Mouse (Mus musculus) embryonic facial prominence, embryonic 14.5 days (tissue): ENCODE data around the gene Thg1l. TPM values are rescaled to one million over a fixed set of nuclear protein-coding genes. Genes with fewer than 3 reads are reported as not detected.

Source experiments
- ATAC-seq: fragments of 200-750 bp; cut with Nextera tagmentation; 2 replicates; pipeline ENCODE4 v1.8.0; 2017; ENCODE audit warnings: low read depth, moderate number of reproducible peaks, moderate TSS enrichment
- DNase-seq: peaks from one replicate; pipeline ENCODE4 v3.0.0-alpha.2; 2015; ENCODE audit warnings: low spot score
- H3K27ac ChIP-seq: fragments of 300-500 bp; sonication (generic); replicated peaks from 2 replicates; pipeline ENCODE4 v1.5.1; 2014; ENCODE audit warnings: low read depth, mild to moderate bottlenecking, low read length, moderate library complexity
- H3K27me3 ChIP-seq: fragments of 300-500 bp; sonication (generic); replicated peaks from 2 replicates; pipeline ENCODE4 v1.6.1; 2014; ENCODE audit warnings: low read length; ENCODE audit not compliant: control insufficient read depth, insufficient read depth
- H3K36me3 ChIP-seq: fragments of 300-500 bp; sonication (generic); 2 replicates; pipeline ENCODE4 v1.6.1; 2014; ENCODE audit warnings: low read length, mixed read lengths; ENCODE audit not compliant: control insufficient read depth, insufficient read depth
- H3K4me1 ChIP-seq: fragments of 300-500 bp; sonication (generic); 2 replicates; pipeline ENCODE4 v1.6.1; 2014; ENCODE audit warnings: antibody characterized with exemption, low read length; ENCODE audit not compliant: control insufficient read depth, insufficient read depth
- H3K4me2 ChIP-seq: fragments of 300-500 bp; sonication (generic); 2 replicates; pipeline ENCODE4 v1.6.1; 2014; ENCODE audit warnings: low read depth, mild to moderate bottlenecking, low read length, moderate library complexity, mixed read lengths
- H3K4me3 ChIP-seq: fragments of 300-500 bp; sonication (generic); 2 replicates; pipeline ENCODE4 v1.5.1; 2014; ENCODE audit warnings: low read depth, mild to moderate bottlenecking, low read length
- H3K9ac ChIP-seq: fragments of 300-500 bp; sonication (generic); 2 replicates; pipeline ENCODE4 v1.6.1; 2014; ENCODE audit warnings: low read depth, mild to moderate bottlenecking, low read length, moderate library complexity, mixed read lengths
- H3K9me3 ChIP-seq: fragments of 300-500 bp; sonication (generic); 2 replicates; pipeline ENCODE4 v1.6.1; 2016; ENCODE audit warnings: low read length; ENCODE audit not compliant: control insufficient read depth
- WGBS: fragments of 180-500 bp; shearing (Covaris S2); extraction: QIAGEN DNeasy Blood & Tissue Kit; methylation state at CpG from one replicate; pipeline ENCODE4 v1.1.7; 2014; 5-methylcytosine and 5-hydroxymethylcytosine counted together
- polyA plus RNA-seq: library from polyadenylated mRNA; unstranded; fragments of >200 nt; fragmentation: Nextera tagmentation; extraction: Ambion mirVana; gene quantifications from 2 replicates; pipeline ENCODE4 v1.2.1, GENCODE M21; 2014

The Thg1l gene
- polyA plus RNA-seq, 1 experiment from 2014 or later = 9.6 TPM

DNA sequence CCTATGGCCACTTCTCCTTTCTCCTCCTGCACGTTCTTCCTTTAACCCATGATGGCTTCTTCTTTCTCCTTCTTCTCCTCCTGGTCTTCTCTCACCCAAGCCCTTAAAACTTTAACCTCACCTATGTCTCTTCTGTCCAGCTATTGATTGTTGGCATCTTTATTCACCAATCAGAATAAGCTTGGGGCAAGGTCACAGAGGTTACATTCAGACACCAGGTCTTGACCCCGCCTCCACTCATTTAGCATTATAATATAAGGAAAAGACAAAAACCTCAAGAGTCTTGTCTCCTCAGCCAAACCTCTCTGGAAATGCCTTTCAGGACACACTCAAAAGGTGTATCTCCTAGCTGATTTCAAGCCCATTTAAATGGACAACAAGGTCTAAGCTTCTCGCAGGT is 13.2 kb upstream of the Thg1l start:
- Histone ChIP-seq H3K9me3 (no peaks in the 10 kb centered on the region), H3K4me3 (no peak overlapping the region), H3K9ac (no peak overlapping the region), H3K27me3 (no peaks in the 10 kb centered on the region), H3K27ac (no peak overlapping the region), H3K36me3 (no peaks in the 10 kb centered on the region), H3K4me2 (no peak overlapping the region), H3K4me1 (no peaks in the 10 kb centered on the region)
- no peak for DNase-seq
- WGBS = 90% methylated on average over 3 of the region's 3 CpGs
- ATAC-seq = no peak

- no peaks in the 10 kb centered on the region for H3K27me3 ChIP-seq
- no peak overlapping the region for H3K4me3 ChIP-seq
- 84% methylated on average over 4 of the region's 4 CpGs for WGBS
- ATAC-seq (no peak), DNase-seq (no peak)
- no peaks in the 10 kb centered on the region for H3K36me3 ChIP-seq
- no peak overlapping the region for H3K27ac ChIP-seq
- H3K9ac ChIP-seq = no peak overlapping the region
- H3K4me1 ChIP-seq = no peaks in the 10 kb centered on the region
- H3K4me2 ChIP-seq = no peak overlapping the region
- H3K9me3 ChIP-seq = no peaks in the 10 kb centered on the region
Observed at GRCm38 (mm10) chr11:45966896-45967295, 11.6 kb upstream of the Thg1l start.

DNA sequence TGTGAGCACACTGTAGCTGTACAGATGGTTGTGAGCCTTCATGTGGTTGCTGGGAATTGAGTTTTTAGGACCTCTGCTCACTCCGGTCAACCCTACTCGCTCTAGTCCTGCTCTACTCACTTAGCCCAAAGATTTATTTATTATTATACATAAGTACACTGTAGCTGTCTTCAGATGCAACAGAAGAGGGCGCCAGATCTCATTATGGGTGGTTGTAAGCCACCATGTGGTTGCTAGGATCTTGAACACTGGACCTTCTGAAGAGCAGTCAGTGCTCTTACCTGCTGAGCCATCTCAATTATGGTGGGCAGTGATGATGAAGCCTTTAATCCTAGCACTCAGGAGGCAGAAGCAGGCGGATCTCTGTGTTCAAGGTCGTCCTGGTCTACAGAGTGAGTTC is 4.7 kb upstream of the Thg1l start:
- DNase-seq (no peak), ATAC-seq (no peak)
- Histone ChIP-seq H3K4me1 (no peaks in the 10 kb centered on the region), H3K9me3 (no peaks in the 10 kb centered on the region), H3K36me3 (no peaks in the 10 kb centered on the region), H3K27me3 (no peaks in the 10 kb centered on the region), H3K9ac (no peak overlapping the region), H3K4me2 (no peak overlapping the region), H3K4me3 (no peak overlapping the region), H3K27ac (no peak overlapping the region)
- WGBS = 88% methylated on average over 5 of the region's 5 CpGs

- ATAC-seq (no peak), DNase-seq (no peak)
- Histone ChIP-seq H3K27ac (no peak overlapping the region), H3K9me3 (no peaks in the 10 kb centered on the region), H3K4me3 (no peak overlapping the region), H3K4me1 (no peaks in the 10 kb centered on the region), H3K4me2 (no peak overlapping the region), H3K36me3 (no peaks in the 10 kb centered on the region), H3K27me3 (no peaks in the 10 kb centered on the region), H3K9ac (no peak overlapping the region)
- 77% methylated on average over 3 of the region's 3 CpGs for WGBS
Observed at GRCm38 (mm10) chr11:45959598-45959997, 4.3 kb upstream of the Thg1l start.

- H3K27me3 ChIP-seq = no peaks in the 10 kb centered on the region
- no peak overlapping the region for H3K4me2 ChIP-seq
- DNase-seq (no peak), ATAC-seq (no peak)
- H3K4me1 ChIP-seq = peaks cover 13% of the 10 kb centered on the region
- no peak overlapping the region for H3K27ac ChIP-seq
- no peak overlapping the region for H3K9ac ChIP-seq
- H3K4me3 ChIP-seq = no peak overlapping the region
- no peaks in the 10 kb centered on the region for H3K9me3 ChIP-seq
- peaks cover 39% of the 10 kb centered on the region for H3K36me3 ChIP-seq
- 88% methylated on average over 2 of the region's 2 CpGs for WGBS
Observed at GRCm38 (mm10) chr11:45947491-45947890, 7.8 kb downstream of the Thg1l start.

DNA sequence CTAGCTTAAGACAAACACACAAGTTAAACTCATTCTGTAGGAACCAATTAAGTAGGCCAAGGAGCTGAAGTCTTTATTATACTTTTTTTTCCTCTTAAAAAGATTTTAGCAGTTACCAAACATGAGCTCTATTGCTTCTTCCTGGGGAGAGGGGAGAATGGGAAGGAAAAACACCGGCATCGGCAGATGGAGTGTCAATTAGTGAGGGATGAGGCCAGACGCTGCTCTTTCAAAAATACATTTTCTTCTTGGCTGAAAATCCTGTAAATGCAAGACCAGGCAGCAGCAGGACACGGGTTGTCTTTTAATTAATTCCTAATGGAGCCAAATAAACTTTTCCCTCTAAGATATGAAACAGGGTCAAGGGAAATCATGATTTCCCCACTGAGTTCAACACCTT is 8.5 kb downstream of the Thg1l start:
- H3K27ac ChIP-seq = no peak overlapping the region
- DNase-seq (no peak), ATAC-seq (no peak)
- no peak overlapping the region for H3K4me2 ChIP-seq
- H3K4me1 ChIP-seq = peaks cover 13% of the 10 kb centered on the region
- no peak overlapping the region for H3K9ac ChIP-seq
- no peaks in the 10 kb centered on the region for H3K9me3 ChIP-seq
- H3K36me3 ChIP-seq = peaks cover 32% of the 10 kb centered on the region
- H3K27me3 ChIP-seq = no peaks in the 10 kb centered on the region
- 81% methylated on average over 4 of the region's 4 CpGs for WGBS
- H3K4me3 ChIP-seq = no peak overlapping the region

- peak within 1 kb of the TSS; percentile 89 for H3K4me2 ChIP-seq
- H3K27ac ChIP-seq = no peak within 1 kb of the TSS
- no peaks in the 10 kb centered on the region for H3K9me3 ChIP-seq
- ATAC-seq (peak; percentile 91), DNase-seq (peak; percentile 93)
- WGBS = 1% methylated on average over 19 of the region's 55 CpGs
- no peaks in the 10 kb centered on the region for H3K27me3 ChIP-seq
- H3K4me1 ChIP-seq = peaks cover 13% of the 10 kb centered on the region
- peak within 1 kb of the TSS; percentile 83 for H3K9ac ChIP-seq
- H3K36me3 ChIP-seq = peaks cover 17% of the 10 kb centered on the region
- peak within 1 kb of the TSS; percentile 84 for H3K4me3 ChIP-seq
Observed at GRCm38 (mm10) chr11:45944643-45945156, 10.6 kb downstream of the Thg1l start, which contains the start of gene Lsm11. Gene Lsm11, minus strand, starts transcription at chr11:45944935.

DNA sequence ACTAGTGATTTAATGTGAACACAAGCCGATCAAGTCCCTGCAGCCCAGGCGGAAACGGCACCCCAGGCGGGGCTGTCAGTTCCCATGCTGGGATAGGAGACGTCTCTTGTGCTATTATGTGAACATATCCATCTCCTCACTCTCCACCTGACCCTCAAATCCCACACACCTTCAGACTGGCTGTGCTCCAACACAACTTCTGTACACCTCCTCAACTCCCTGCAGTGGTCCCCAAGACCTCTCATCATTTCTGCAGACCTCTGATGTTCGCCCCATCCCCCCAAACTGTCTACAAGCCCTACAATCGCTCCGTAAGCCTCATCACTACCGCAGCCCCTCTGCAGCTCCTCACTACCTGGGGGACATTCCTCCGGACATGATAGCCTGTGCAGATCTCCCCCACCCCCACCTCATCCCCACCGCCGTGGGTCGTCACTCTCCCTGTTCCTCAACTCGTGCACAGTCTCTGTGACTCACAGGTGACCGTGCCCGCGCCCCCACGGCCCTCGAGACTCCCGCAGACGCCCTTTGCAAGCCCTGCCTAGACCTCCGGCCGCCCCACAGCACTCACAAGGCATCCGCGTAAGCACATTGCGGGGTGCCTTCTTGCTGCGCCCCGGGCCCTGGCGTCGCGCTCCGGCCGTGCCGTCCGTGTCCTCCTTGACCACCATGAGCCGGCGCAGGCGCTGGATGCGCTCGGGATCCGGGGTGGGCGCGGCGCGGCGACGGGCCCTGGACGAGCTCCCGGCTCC is 11.2 kb downstream of the Thg1l start:
- H3K9me3 ChIP-seq = no peaks in the 10 kb centered on the region
- peak overlapping the region; percentile 84 for H3K4me3 ChIP-seq
- DNase-seq = peak; percentile 45
- H3K9ac ChIP-seq = peak overlapping the region; percentile 83
- H3K36me3 ChIP-seq = peaks cover 11% of the 10 kb centered on the region; the same call in 1 of the 2 replicates
- peak overlapping the region; percentile 89 for H3K4me2 ChIP-seq
- H3K27me3 ChIP-seq = no peaks in the 10 kb centered on the region
- ATAC-seq = peak; percentile 68
- no peak overlapping the region for H3K27ac ChIP-seq
- H3K4me1 ChIP-seq = peaks cover 13% of the 10 kb centered on the region
- 1% methylated on average over 30 of the region's 49 CpGs for WGBS
